ENCODE assay signal across 8 mouse cellular contexts in genomic region chr4:149752124-149752799, GRCm38 (mm10). TPM values are rescaled to one million over a fixed set of nuclear protein-coding genes. Genes with fewer than 3 reads are reported as not detected.
DNase-seq lines count a peak whose midpoint lies in the region; ATAC-seq and TF ChIP-seq lines count a peak whose summit lies in the region.

No protein-coding gene starts in this region.

- H3K27me3 ChIP-seq in intestine, embryonic 14.5 days (replicated peaks; ENCODE audit: control insufficient read depth, insufficient read depth, low read length) = no peaks in the 10 kb centered on the region
- no peaks in the 10 kb centered on the region for H3K27me3 ChIP-seq in intestine, embryonic 16.5 days (replicated peaks; ENCODE audit: control insufficient read depth, insufficient read depth, low read length)
- no peaks in the 10 kb centered on the region for H3K27me3 ChIP-seq in ES-Bruce4 (ENCODE audit: control insufficient read depth, insufficient read depth, low read length, poor library complexity, severe bottlenecking)
- no peaks in the 10 kb centered on the region for H3K27me3 ChIP-seq in forebrain, embryonic 16.5 days (replicated peaks; ENCODE audit: control insufficient read depth, insufficient read depth, low read length)
- H3K27me3 ChIP-seq in midbrain, embryonic 13.5 days = peaks cover 11% of the 10 kb centered on the region

- H3K27ac ChIP-seq in intestine, embryonic 14.5 days (ENCODE audit: low read depth) = no peak overlapping the region
- H3K27ac ChIP-seq in intestine, embryonic 16.5 days (ENCODE audit: low read length) = no peak overlapping the region
- no peak overlapping the region for H3K27ac ChIP-seq in ES-Bruce4 (ENCODE audit: insufficient read depth, low read length)
- H3K27ac ChIP-seq in forebrain, embryonic 16.5 days (ENCODE audit: low read length) = no peak overlapping the region
- no peak overlapping the region for H3K27ac ChIP-seq in midbrain, embryonic 13.5 days

- no peak overlapping the region for H3K4me2 ChIP-seq in intestine, embryonic 14.5 days (ENCODE audit: low read length)
- no peak overlapping the region for H3K4me2 ChIP-seq in intestine, embryonic 16.5 days (ENCODE audit: low read depth, low read length)
- no peak overlapping the region for H3K4me2 ChIP-seq in forebrain, embryonic 16.5 days (ENCODE audit: low read length)
- H3K4me2 ChIP-seq in midbrain, embryonic 13.5 days (replicated peaks) = peak overlapping the region; percentile 21

- TF ChIP-seq POLR2A in ES-Bruce4 (IDR thresholded peaks at IDR 0.05; ENCODE audit: insufficient read depth, low read length) = no peak

- 29% methylated on average over 17 of the region's 17 CpGs for WGBS in intestine, embryonic 14.5 days
- 33% methylated on average over 17 of the region's 17 CpGs for WGBS in intestine, embryonic 16.5 days
- WGBS in forebrain, embryonic 16.5 days = 28% methylated on average over 17 of the region's 17 CpGs
- 20% methylated on average over 17 of the region's 17 CpGs for WGBS in midbrain, embryonic 13.5 days

- ATAC-seq in intestine, embryonic 14.5 days (replicated peaks; ENCODE audit: low FRiP score, low TSS enrichment, low read depth) = 0 out of 2 replicates have a peak, but pooled peaks have one; percentile 68
- no peak; the same call in 1 of the 2 replicates for ATAC-seq in intestine, embryonic 16.5 days
- ATAC-seq in forebrain, embryonic 16.5 days = peak; percentile 52; the same call in 1 of the 2 replicates
- peak; percentile 88 for ATAC-seq in midbrain, embryonic 13.5 days

- H3K4me3 ChIP-seq in intestine, embryonic 14.5 days (ENCODE audit: low read depth, low read length) = no peak overlapping the region
- no peak overlapping the region for H3K4me3 ChIP-seq in intestine, embryonic 16.5 days (ENCODE audit: low read length)
- no peak overlapping the region for H3K4me3 ChIP-seq in ES-Bruce4 (ENCODE audit: low read depth, low read length)
- H3K4me3 ChIP-seq in forebrain, embryonic 16.5 days (replicated peaks; ENCODE audit: low read length) = no peak overlapping the region
- H3K4me3 ChIP-seq in midbrain, embryonic 13.5 days (replicated peaks) = no peak overlapping the region

- H3K4me1 ChIP-seq in intestine, embryonic 14.5 days (replicated peaks; ENCODE audit: control insufficient read depth, insufficient read depth, low read length) = no peaks in the 10 kb centered on the region
- no peaks in the 10 kb centered on the region for H3K4me1 ChIP-seq in intestine, embryonic 16.5 days (ENCODE audit: control insufficient read depth, insufficient read depth, low read length)
- peaks cover 2% of the 10 kb centered on the region for H3K4me1 ChIP-seq in ES-Bruce4 (ENCODE audit: control insufficient read depth, insufficient read depth, low read length)
- H3K4me1 ChIP-seq in forebrain, embryonic 16.5 days (replicated peaks; ENCODE audit: control insufficient read depth, insufficient read depth, low read length) = 0 out of 2 replicates have a peak, but pooled peaks cover 3% of the 10 kb centered on the region
- H3K4me1 ChIP-seq in midbrain, embryonic 13.5 days (replicated peaks) = peaks cover 25% of the 10 kb centered on the region

- no peak for TF ChIP-seq EP300 in ES-Bruce4 (IDR thresholded peaks at IDR 0.05; ENCODE audit: insufficient read depth, low read depth, low read length)

- DNase-seq in intestine, embryonic 14.5 days (ENCODE audit: low spot score) = peak; percentile 80
- DNase-seq in cerebellum, adult 9-10 months = peak; percentile 67
- DNase-seq in kidney, postnatal 4 days = peak; percentile 76 to 82
- DNase-seq in thymus, postnatal 14 days = peak; percentile 51

- H3K9ac ChIP-seq in intestine, embryonic 14.5 days (ENCODE audit: low read length) = no peak overlapping the region
- H3K9ac ChIP-seq in intestine, embryonic 16.5 days (ENCODE audit: low read depth, low read length) = no peak overlapping the region
- no peak overlapping the region for H3K9ac ChIP-seq in ES-Bruce4 (ENCODE audit: low read depth, poor library complexity, severe bottlenecking)
- no peak overlapping the region for H3K9ac ChIP-seq in forebrain, embryonic 16.5 days (replicated peaks; ENCODE audit: low read depth, low read length)
- peak overlapping the region; percentile 34; the same call in 1 of the 2 replicates for H3K9ac ChIP-seq in midbrain, embryonic 13.5 days (replicated peaks)

- peak; percentile 78 for TF ChIP-seq CTCF in ES-Bruce4 (IDR thresholded peaks at IDR 0.05; ENCODE audit: low read depth, low read length)

- H3K36me3 ChIP-seq in intestine, embryonic 14.5 days (ENCODE audit: control insufficient read depth, insufficient read depth, low read length) = peaks cover 15% of the 10 kb centered on the region
- H3K36me3 ChIP-seq in intestine, embryonic 16.5 days (ENCODE audit: control insufficient read depth, insufficient read depth, low read length) = no peaks in the 10 kb centered on the region
- peaks cover 10% of the 10 kb centered on the region for H3K36me3 ChIP-seq in ES-Bruce4 (ENCODE audit: control insufficient read depth, insufficient read depth, low read length, poor library complexity, severe bottlenecking)
- no peaks in the 10 kb centered on the region for H3K36me3 ChIP-seq in forebrain, embryonic 16.5 days (ENCODE audit: control insufficient read depth, insufficient read depth)
- peaks cover 11% of the 10 kb centered on the region for H3K36me3 ChIP-seq in midbrain, embryonic 13.5 days

- no peaks in the 10 kb centered on the region for H3K9me3 ChIP-seq in intestine, embryonic 14.5 days (ENCODE audit: control insufficient read depth, low read length)
- H3K9me3 ChIP-seq in intestine, embryonic 16.5 days (ENCODE audit: control insufficient read depth, low read length) = no peaks in the 10 kb centered on the region
- no peaks in the 10 kb centered on the region for H3K9me3 ChIP-seq in ES-Bruce4 (replicated peaks; ENCODE audit: control insufficient read depth, insufficient read depth, low read length, poor library complexity, severe bottlenecking)
- H3K9me3 ChIP-seq in forebrain, embryonic 16.5 days (ENCODE audit: control insufficient read depth, low read length) = no peaks in the 10 kb centered on the region
- no peaks in the 10 kb centered on the region for H3K9me3 ChIP-seq in midbrain, embryonic 13.5 days

RNA-seq across cellular contexts. Expression of gene Tmem201, which starts 14.4 kb away (rescaled TPM):
- 22.2 and 22.9 TPM in 2 replicates for polyA plus RNA-seq in intestine, embryonic 14.5 days (2014; fragmentation: Nextera tagmentation; extraction: Ambion mirVana)
- 21.2 and 22.8 TPM in 2 replicates for polyA plus RNA-seq in intestine, embryonic 16.5 days (2015; fragmentation: Nextera tagmentation; extraction: Ambion mirVana)
- 29.9 and 33.9 TPM in 2 replicates for polyA plus RNA-seq in ES-Bruce4 (2011; ENCODE audit: insufficient read depth, insufficient read length, low read depth, missing spikeins)
- 37.3 and 43.5 TPM in 2 replicates for polyA plus RNA-seq in forebrain, embryonic 16.5 days (2015; fragmentation: Nextera tagmentation; extraction: Ambion mirVana)
- polyA plus RNA-seq in midbrain, embryonic 13.5 days (2015; fragmentation: Nextera tagmentation; extraction: Ambion mirVana) = 37.7 and 40.6 TPM in 2 replicates

RNA-seq across cellular contexts. Expression of gene Slc25a33, which starts 21.8 kb away (rescaled TPM):
- polyA plus RNA-seq in intestine, embryonic 14.5 days (2014; fragmentation: Nextera tagmentation; extraction: Ambion mirVana) = 11.6 and 12.8 TPM in 2 replicates
- 6.8 and 9.1 TPM in 2 replicates for polyA plus RNA-seq in intestine, embryonic 16.5 days (2015; fragmentation: Nextera tagmentation; extraction: Ambion mirVana)
- 10.2 and 11.9 TPM in 2 replicates for polyA plus RNA-seq in ES-Bruce4 (2011; ENCODE audit: insufficient read depth, insufficient read length, low read depth, missing spikeins)
- polyA plus RNA-seq in forebrain, embryonic 16.5 days (2015; fragmentation: Nextera tagmentation; extraction: Ambion mirVana) = 22.4 and 22.7 TPM in 2 replicates
- 20.2 and 21.9 TPM in 2 replicates for polyA plus RNA-seq in midbrain, embryonic 13.5 days (2015; fragmentation: Nextera tagmentation; extraction: Ambion mirVana)

RNA-seq across cellular contexts. Expression of gene Pik3cd, which starts 49.9 kb away (rescaled TPM):
- 5.2 and 5.8 TPM in 2 replicates for polyA plus RNA-seq in intestine, embryonic 14.5 days (2014; fragmentation: Nextera tagmentation; extraction: Ambion mirVana)
- 4.8 and 5.2 TPM in 2 replicates for polyA plus RNA-seq in intestine, embryonic 16.5 days (2015; fragmentation: Nextera tagmentation; extraction: Ambion mirVana)
- polyA plus RNA-seq in ES-Bruce4 (2011; ENCODE audit: insufficient read depth, insufficient read length, low read depth, missing spikeins) = 13.3 and 13.5 TPM in 2 replicates
- polyA plus RNA-seq in forebrain, embryonic 16.5 days (2015; fragmentation: Nextera tagmentation; extraction: Ambion mirVana) = 19.5 and 21.0 TPM in 2 replicates
- 13.2 and 13.7 TPM in 2 replicates for polyA plus RNA-seq in midbrain, embryonic 13.5 days (2015; fragmentation: Nextera tagmentation; extraction: Ambion mirVana)
